Mouse (Mus musculus): ENCODE measurements around the gene Adcy2.

Adcy2 gene

GRCm38 (mm10) chr13:68627041-68627440, 372.3 kb downstream of the Adcy2 start:
- DNase-seq (ENCODE audit: low spot score in 2 of 2) = no peak

GRCm38 (mm10) chr13:68622792-68623191, 376.5 kb downstream of the Adcy2 start:
- DNase-seq (ENCODE audit: low spot score in 2 of 2) = no peak

GRCm38 (mm10) chr13:68607652-68608405, 391.5 kb downstream of the Adcy2 start:
- DNase-seq (ENCODE audit: low spot score in 2 of 2) = no peak

GRCm38 (mm10) chr13:68605689-68606126, 393.6 kb downstream of the Adcy2 start:
- no peak for DNase-seq (ENCODE audit: low spot score in 2 of 2)

- DNase-seq (ENCODE audit: low spot score in 2 of 2) = no peak
Observed at GRCm38 (mm10) chr13:68603085-68603484, 396.3 kb downstream of the Adcy2 start.

GRCm38 (mm10) chr13:68601184-68601583, 398.2 kb downstream of the Adcy2 start:
- no peak for DNase-seq (ENCODE audit: low spot score in 2 of 2)

GRCm38 (mm10) chr13:68598953-68599352, 400.4 kb downstream of the Adcy2 start:
- DNase-seq (ENCODE audit: low spot score in 2 of 2) = no peak

- DNase-seq (ENCODE audit: low spot score in 2 of 2) = no peak
Observed at GRCm38 (mm10) chr13:68597667-68598066, 401.7 kb downstream of the Adcy2 start.

GRCm38 (mm10) chr13:68597199-68597598, 402.1 kb downstream of the Adcy2 start, which contains the start of gene 1700001L19Rik:
Gene 1700001L19Rik (plus strand): TSS chr13:68597421.
- DNase-seq (ENCODE audit: low spot score in 2 of 2) = no peak

GRCm38 (mm10) chr13:68593797-68594196, 405.5 kb downstream of the Adcy2 start:
- DNase-seq (ENCODE audit: low spot score in 2 of 2) = no peak

GRCm38 (mm10) chr13:68588352-68588751, 411.0 kb downstream of the Adcy2 start:
- DNase-seq (ENCODE audit: low spot score in 2 of 2) = no peak

- DNase-seq (ENCODE audit: low spot score in 2 of 2) = no peak
Observed at GRCm38 (mm10) chr13:68585441-68585840, 413.9 kb downstream of the Adcy2 start.

GRCm38 (mm10) chr13:68583961-68584360, 415.4 kb downstream of the Adcy2 start:
- no peak for DNase-seq (ENCODE audit: low spot score in 2 of 2)

GRCm38 (mm10) chr13:68582517-68582780, 416.9 kb downstream of the Adcy2 start:
- peak in 1 of 2 experiments; percentile 6 for DNase-seq (ENCODE audit: low spot score in 2 of 2)

- peak; percentile 92 to 95 for DNase-seq (ENCODE audit: low spot score in 2 of 2)
Observed at GRCm38 (mm10) chr13:68581747-68582516, 417.4 kb downstream of the Adcy2 start, which contains the start of the genes Mtrr and Fastkd3. Gene Mtrr (minus strand): TSS chr13:68582149. Gene Fastkd3 (plus strand): TSS chr13:68582234.

GRCm38 (mm10) chr13:68581086-68581740, 418.1 kb downstream of the Adcy2 start:
- DNase-seq (ENCODE audit: low spot score in 2 of 2) = no peak

- DNase-seq (ENCODE audit: low spot score in 2 of 2) = no peak
Observed at GRCm38 (mm10) chr13:68577945-68578344, 421.4 kb downstream of the Adcy2 start.

- DNase-seq (ENCODE audit: low spot score in 2 of 2) = no peak
Observed at GRCm38 (mm10) chr13:68574398-68574797, 424.9 kb downstream of the Adcy2 start.

- DNase-seq (ENCODE audit: low spot score in 2 of 2) = no peak
Observed at GRCm38 (mm10) chr13:68572966-68573913, 426.1 kb downstream of the Adcy2 start.

- no peak for DNase-seq (ENCODE audit: low spot score in 2 of 2)
Observed at GRCm38 (mm10) chr13:68572247-68572646, 427.1 kb downstream of the Adcy2 start.

Data from thymus, postnatal 10 days (tissue).